Mouse (Mus musculus) spleen, postnatal 4 days (tissue): ENCODE measurements at regions not wholly inside any gene's neighbourhood (a gene's known extent, or its start where the extent isn't known, plus 50 kb on each side); places are given as distances from the start of the nearest gene placed in this dataset.
"Not testable (repeated sequence)": the region's sequence is repeated elsewhere in the genome, so short reads cannot be mapped to it uniquely, and the experiment has no call there.

ENCODE experiments used
- DNase-seq, 2 experiments: peaks; one replicate each; pipeline ENCODE4 v3.0.0; 2022; ENCODE audit warnings: low spot score in 2 of 2

GRCm38 (mm10) chr3:21621745-21622144 is 454.7 kb upstream of the Tbl1xr1 start:
- DNase-seq, result no peak

GRCm38 (mm10) chr3:21625039-21625438 is 451.4 kb upstream of the Tbl1xr1 start:
- no peak for DNase-seq

- DNase-seq, result no peak
Observed at GRCm38 (mm10) chr3:21626029-21626428, 450.4 kb upstream of the Tbl1xr1 start.

- DNase-seq, result not testable (repeated sequence)
Observed at GRCm38 (mm10) chr3:21627048-21627447, 449.4 kb upstream of the Tbl1xr1 start.

GRCm38 (mm10) chr3:21633600-21634221 is 442.7 kb upstream of the Tbl1xr1 start:
- no peak for DNase-seq

- DNase-seq, result no peak
Observed at GRCm38 (mm10) chr3:21634675-21635204, 441.7 kb upstream of the Tbl1xr1 start.

- DNase-seq, result no peak
Observed at GRCm38 (mm10) chr3:21638886-21639285, 437.6 kb upstream of the Tbl1xr1 start.

GRCm38 (mm10) chr3:21639576-21639975 is 436.9 kb upstream of the Tbl1xr1 start:
- DNase-seq, result no peak

GRCm38 (mm10) chr3:21644086-21644485 is 432.4 kb upstream of the Tbl1xr1 start:
- no peak for DNase-seq

- no peak for DNase-seq
Observed at GRCm38 (mm10) chr3:21645268-21645667, 431.2 kb upstream of the Tbl1xr1 start.

- no peak for DNase-seq
Observed at GRCm38 (mm10) chr3:21649885-21650469, 426.5 kb upstream of the Tbl1xr1 start.

- DNase-seq, result no peak
Observed at GRCm38 (mm10) chr3:21655301-21655700, 421.2 kb upstream of the Tbl1xr1 start.

GRCm38 (mm10) chr3:21667349-21668143 is 408.9 kb upstream of the Tbl1xr1 start:
- no peak for DNase-seq

GRCm38 (mm10) chr3:21671885-21672284 is 404.6 kb upstream of the Tbl1xr1 start:
- DNase-seq, result no peak

GRCm38 (mm10) chr3:21672492-21672891 is 404.0 kb upstream of the Tbl1xr1 start:
- no peak for DNase-seq

GRCm38 (mm10) chr3:21673466-21673865 is 403.0 kb upstream of the Tbl1xr1 start:
- DNase-seq, result no peak

GRCm38 (mm10) chr3:21678265-21678664 is 398.2 kb upstream of the Tbl1xr1 start:
- DNase-seq, result no peak

GRCm38 (mm10) chr3:21678734-21679133 is 397.7 kb upstream of the Tbl1xr1 start:
- DNase-seq, result no peak

- DNase-seq, result not testable (repeated sequence)
Observed at GRCm38 (mm10) chr3:21697980-21698672, 378.3 kb upstream of the Tbl1xr1 start.

GRCm38 (mm10) chr3:21699526-21699925 is 376.9 kb upstream of the Tbl1xr1 start:
- DNase-seq, result no peak

- no peak for DNase-seq
Observed at GRCm38 (mm10) chr3:21700326-21700725, 376.1 kb upstream of the Tbl1xr1 start.
